Mouse (Mus musculus): ENCODE measurements at regions not wholly inside any gene's neighbourhood (a gene's known extent, or its start where the extent isn't known, plus 50 kb on each side); places are given as distances from the start of the nearest gene placed in this dataset.
A peak's percentile ranks its signal among the peaks of the same experiment; 100 is the strongest.

DNA sequence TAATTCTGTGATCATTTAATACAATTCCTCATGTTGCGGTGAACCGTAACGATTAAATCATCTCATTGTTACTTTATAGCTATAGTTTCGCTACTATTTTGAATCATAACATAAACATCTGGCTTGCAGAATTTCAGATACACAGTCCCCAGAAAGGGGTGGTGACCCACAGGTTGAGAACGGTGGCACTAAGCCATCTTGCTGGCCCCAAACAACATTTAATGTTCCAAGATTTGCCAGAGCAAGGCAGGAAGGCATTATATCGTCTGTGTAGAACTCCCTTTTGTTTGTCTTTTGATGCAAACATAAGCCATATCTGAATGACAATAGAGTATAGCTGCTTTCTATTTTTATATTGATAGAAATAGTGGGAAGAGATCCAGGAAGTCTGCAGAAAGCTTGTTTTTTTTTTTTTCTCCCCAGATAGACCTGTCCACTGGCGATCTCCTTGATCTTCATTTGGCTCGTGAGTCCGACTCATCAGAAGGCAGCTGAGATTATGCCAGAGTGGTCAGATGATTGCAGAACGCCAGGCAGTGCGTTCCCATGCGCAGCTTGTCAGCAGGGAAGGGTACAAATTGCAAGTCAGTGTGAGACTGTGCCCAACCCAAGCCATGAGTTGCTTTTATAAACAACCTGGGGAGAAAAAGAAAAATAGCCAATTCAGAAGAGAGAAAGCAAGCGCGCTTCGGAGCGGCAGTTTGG lies 213.9 kb downstream of the Dok5 start:
- intact Hi-C loops (cut with DNase I) = no loop called here
- DNase-seq (ENCODE audit: low spot score in 2 of 2) = peak in 1 of 2 experiments; percentile 9

DNA sequence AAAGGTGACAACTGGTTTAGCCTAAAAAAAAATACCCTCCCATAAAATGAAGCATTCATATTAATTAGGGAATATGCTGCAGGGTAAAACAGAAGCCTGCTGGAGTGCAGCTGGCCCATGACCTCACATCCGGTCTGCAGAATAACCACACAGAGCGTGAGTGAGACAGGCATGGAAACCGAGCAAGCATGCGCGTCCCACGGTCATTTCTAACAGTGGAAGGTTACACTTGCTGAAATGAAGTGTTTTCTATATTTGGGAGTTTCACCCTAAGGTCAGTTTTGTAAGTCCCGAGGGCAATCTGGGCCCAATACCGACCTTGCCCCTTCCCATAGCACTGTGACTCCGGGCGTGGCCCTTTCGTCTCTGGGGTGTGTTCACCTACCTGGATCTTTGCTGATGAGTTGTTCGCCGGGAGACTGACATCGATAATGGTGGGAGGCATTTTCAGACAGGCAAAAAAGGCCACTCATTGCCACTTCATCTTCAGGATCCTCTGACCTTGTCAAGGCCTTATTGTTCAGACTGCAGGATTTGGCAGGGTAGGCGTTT lies 214.6 kb downstream of the Dok5 start:
- DNase-seq (ENCODE audit: low spot score in 2 of 2) = no peak
- intact Hi-C loops (cut with DNase I) = no loop called here

DNA sequence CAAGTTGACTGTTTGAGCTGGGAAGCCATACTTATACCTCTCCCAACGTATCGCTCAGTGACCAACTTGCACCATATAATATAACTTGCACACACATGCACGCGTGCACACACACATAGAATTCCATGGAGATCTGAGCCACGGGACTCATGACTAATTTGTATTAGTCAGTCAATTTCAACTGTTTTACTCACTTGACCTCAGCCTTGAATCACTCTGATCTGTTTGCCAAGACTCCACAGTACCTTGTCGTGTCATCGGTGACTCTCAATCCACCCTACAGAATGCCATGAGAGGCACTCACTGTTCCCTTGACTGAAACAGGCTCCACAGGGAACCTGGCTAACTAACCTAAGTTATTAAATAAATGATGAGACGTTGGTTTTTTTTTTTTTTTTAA lies 215.6 kb downstream of the Dok5 start:
- DNase-seq (ENCODE audit: low spot score in 2 of 2) = no peak
- intact Hi-C loops (cut with DNase I) = no loop called here

DNA sequence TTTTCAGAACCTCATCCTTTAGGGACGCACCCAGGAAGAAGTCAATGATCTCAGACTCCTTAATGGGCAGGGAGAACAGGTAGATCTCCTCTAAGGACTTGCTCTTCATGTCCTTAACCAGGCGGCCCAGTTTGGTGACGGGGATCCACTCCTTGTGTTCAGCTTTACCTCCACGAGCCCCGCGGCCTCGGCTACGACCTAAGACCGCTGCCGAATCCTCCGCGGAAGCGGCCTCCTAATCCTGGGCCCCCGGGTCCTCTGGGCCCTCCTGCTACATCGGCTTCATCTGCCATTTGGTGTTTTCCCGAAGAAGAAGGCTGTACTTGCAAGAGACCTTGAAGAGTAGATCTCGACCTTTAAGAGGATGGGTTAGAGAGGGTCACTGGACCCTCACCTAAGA lies 223.0 kb downstream of the Dok5 start:
- no peak for DNase-seq (ENCODE audit: low spot score in 2 of 2)
- intact Hi-C loops (cut with DNase I) = no loop called here

DNA sequence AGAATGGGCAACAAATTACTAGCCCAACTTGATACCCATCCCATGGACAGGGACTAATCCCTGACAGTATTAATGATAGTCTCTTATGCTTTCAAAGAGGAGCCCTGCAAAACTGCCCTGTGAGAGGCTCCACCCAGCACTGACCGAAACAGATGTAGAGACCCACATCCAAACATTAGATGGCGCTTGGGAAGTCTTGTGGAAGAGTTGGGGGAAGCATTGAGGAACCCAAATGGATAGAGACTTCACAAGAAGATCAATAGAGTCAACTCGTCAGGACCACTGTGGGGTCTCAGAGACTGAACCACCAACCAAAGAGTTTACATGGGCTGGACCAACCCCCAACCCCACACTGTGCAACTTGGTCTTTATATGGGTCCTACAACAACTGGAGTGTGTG lies 225.2 kb downstream of the Dok5 start:
- intact Hi-C loops (cut with DNase I) = no loop called here
- no peak for DNase-seq (ENCODE audit: low spot score in 2 of 2)

DNA sequence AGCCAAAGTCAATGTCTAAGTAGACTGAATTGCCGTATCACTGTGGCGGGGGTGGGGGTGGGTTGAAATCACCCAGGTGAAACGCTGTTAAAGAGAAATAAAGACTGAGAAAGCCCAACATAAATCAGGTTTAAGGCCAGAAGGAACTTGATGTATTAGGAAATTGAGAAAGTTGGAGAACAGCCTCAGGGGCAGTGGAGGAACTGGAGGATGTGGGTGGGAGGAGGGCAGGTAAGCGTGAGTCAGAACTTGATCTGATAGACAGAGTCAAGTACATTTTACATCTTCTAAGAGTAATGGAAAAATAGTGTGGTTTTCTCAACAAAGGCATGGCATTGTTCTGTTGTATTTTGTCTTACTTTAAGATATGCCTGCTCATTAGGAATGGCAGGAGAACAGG lies 228.8 kb downstream of the Dok5 start:
- DNase-seq (ENCODE audit: low spot score in 2 of 2) = no peak
- intact Hi-C loops (cut with DNase I) = no loop called here

DNA sequence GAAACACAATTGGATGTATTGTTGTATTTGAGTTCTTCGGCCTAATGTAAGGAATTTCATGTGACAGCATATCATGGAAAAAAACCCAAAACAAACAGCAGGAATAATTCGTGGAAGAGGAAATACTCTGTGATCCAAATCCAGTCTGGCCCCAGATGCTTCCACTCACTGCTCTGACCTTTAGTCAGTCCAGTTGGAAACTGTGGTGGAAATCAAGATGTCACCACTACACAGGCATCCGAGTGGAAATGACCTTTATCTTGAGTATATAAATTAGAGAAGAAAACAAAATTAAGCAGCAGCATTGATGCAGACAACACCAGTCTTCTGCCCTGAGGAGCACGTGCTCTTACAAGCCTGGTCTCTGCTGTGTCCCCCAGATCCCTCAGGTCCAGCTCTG lies 230.9 kb downstream of the Dok5 start:
- intact Hi-C loops (cut with DNase I) = no loop called here
- DNase-seq (ENCODE audit: low spot score in 2 of 2) = no peak

DNA sequence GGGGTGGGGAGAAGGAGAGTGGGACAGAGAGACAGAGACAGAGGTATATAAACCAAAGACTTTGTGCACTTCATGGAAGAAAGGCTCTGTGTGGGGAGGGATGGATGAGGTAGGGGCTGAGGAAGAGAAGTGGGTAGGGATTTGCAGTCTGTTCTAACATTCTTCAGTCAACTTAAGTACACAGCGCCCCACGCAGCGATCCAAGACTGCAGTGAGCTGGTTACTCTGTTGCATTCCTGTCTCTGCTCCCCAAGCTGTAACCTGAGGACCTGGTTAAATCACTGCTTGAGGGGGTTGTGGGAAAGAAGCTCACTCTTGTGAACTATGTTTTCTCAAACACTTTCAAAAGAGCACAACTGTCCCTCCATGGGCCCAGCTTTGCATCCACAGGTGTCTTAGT lies 237.8 kb downstream of the Dok5 start:
- intact Hi-C loops (cut with DNase I) = no loop called here
- DNase-seq (ENCODE audit: low spot score in 2 of 2) = no peak

DNA sequence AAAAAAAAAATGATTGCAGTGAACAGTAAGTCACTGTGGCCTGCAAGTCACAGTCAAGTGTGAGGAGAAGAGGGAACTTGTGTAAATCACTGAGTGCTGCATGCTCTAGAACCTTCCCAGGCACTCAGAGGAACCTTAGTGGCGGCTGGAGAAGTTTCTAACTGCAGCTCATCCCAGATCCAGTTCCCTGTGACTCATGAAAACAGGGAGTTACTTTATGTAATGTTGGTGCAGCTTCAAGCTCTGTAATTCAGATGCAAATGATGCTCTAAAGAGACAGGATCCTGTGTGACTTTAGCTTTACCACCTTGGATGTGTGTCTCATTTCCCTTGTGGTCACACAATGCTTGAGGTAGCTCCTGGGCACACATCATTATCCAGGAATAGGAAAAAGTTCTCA lies 253.8 kb downstream of the Dok5 start:
- peak in 1 of 2 experiments; percentile 4 for DNase-seq (ENCODE audit: low spot score in 2 of 2)
- intact Hi-C loops (cut with DNase I) = no loop called here

DNA sequence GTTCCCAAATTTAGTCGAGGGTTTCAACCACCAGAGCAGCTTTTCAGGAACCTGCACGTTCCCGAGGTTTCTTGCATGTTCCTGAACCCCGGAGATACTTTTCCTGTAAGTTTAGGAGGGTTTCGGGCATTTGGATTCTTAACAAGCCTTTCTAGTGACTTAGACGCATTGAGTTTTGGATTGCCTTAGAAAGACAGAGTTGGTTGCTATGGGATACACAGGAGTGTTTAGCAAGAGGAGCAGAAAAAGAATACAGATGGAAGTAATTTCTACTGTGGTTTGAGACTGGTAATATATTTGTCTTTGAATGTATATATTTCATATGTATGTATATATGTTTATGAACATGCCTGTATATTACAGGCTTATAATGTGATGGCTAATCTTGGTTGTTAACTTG lies 266.8 kb downstream of the Dok5 start:
- intact Hi-C loops (cut with DNase I) = no loop called here
- DNase-seq (ENCODE audit: low spot score in 2 of 2) = peak in 1 of 2 experiments; percentile 10

DNA sequence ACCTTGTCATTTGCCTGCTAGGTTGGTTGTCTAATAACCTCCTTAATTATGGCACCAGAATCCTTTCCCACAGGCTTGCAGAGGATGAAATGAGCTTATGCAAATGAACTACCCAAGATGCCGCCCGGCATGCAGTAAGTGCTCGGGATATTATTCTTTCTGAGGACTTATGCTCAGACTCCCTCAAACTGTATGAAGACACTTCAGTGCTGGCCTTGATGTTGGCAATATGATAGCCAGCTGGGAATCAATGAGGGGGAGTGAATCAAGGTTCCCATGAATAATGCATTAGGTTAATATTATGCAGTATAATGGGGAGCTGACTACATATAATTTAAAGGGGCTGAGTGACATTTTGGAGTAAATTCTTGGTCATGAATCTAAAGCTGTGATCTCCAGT lies 268.6 kb downstream of the Dok5 start:
- intact Hi-C loops (cut with DNase I) = no loop called here
- DNase-seq (ENCODE audit: low spot score in 2 of 2) = no peak

DNA sequence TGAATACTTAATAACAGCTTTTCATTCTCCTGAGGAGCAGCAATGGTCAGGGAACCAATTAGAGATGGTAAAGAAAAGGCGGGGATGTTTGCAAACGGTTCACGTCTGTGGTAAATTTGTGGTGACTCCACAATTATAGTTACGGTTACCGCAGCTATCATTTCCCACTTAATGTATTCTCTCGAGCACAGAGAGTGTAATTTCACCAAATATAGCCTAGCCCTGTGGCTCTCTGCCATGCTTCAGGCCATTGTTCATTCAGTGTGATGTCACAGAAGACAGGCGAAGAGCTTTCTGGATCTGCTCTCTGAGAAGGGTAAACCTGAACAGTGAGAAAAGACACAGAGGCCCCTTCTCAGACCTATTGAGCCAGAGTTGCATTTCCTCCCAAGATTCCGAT lies 296.9 kb downstream of the Dok5 start:
- intact Hi-C loops (cut with DNase I) = no loop called here
- DNase-seq (ENCODE audit: low spot score in 2 of 2) = no peak
